Mouse (Mus musculus): Measurements from ENCODE around the gene Ncln. TPM values are rescaled to one million over a fixed set of nuclear protein-coding genes. Genes with fewer than 3 reads are reported as not detected.
A peak's percentile ranks its signal among the peaks of the same experiment; 100 is the strongest.

Ncln gene
- total RNA-seq, 1 experiment from 2014 or later = 52.9 TPM

DNA sequence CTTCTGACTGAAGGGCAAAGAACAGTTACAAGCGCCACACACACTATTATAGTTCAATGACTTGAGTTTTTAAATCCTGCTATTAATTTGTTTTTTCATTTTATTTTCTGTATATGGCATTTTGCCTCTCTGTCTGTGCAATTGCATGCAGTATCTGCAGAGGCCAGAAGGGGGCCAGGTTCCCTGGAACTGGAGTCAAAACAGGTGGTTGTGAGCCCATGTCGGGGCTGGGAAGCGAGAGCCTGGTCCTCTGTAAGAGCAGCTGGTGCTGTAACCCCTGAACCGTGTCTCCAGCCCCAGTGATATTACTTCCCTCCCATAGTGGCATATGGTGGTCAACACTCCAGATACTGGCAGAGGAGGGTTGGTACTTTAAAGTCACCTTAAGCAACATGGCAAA lies 22.4 kb upstream of the Ncln start:
- ATAC-seq (replicated peaks; ENCODE audit: low read depth, poor library complexity, severe bottlenecking) = peak; percentile 34

DNA sequence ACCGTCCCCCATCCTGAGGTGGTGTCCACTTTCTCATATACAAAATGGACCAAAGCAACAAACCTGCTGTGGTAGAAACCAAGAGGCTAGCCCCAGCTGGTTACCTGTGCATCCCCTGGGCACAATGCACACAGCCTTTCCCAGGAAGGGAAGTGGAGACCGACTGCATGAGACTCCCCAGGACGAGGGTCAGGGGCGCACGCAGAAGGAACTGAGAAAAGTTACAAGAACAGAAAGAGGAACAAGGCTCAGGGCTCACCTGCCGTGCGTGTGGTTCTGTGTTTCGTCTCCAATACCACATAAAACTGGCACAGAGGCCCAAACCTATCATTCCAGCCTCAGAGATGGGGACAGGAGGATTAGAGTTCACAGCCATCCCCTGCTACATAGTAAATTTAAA lies 21.0 kb upstream of the Ncln start:
- ATAC-seq (replicated peaks; ENCODE audit: low read depth, poor library complexity, severe bottlenecking) = peak; percentile 23

DNA sequence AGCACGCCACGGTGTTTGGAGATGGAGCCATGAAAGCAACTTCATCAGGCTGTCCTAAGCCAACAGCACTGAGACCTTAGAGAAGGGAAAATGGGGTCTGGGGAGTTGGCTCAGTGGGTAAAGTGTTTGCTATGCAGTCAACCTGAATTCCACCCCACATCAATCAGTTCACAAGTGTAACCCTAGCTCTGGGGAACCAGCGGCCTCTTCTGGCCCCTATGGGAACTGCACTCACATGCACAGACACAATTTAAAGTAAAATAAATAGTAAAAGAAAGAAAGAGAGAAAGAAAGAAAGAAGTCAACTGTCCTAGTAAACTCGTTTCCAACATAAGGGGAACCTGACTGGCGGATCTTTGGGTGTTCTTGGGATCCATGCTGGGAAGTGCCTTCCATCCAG lies 17.6 kb upstream of the Ncln start:
- no peak for ATAC-seq (replicated peaks; ENCODE audit: low read depth, poor library complexity, severe bottlenecking)

DNA sequence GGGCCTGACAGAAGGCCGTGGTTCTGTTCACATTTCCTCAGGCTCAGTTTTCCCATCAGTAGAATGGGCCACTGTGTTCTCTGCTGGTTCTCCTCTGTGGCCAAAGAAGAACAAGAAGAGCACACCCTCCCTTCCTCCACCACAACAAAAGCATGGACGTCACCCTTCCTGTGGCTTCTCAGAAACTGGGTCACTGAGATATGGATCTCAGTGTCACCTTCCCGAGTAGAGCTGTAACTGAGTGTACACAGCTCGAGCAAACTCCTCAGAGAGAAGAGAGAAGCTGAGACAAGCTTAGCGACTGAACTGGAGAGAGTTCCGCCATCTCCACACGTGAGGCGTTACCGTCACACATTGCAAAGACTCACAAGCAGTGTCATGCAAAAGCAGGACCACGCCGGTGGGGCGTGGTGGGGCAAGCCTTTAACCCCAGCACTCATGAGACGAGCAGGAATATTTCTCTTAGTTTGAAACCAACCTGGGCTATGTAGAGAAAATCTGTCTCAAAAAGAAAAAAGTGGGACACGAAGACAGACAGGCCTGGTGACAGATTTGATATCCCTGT lies 14.1 kb upstream of the Ncln start:
- ATAC-seq (replicated peaks; ENCODE audit: low read depth, poor library complexity, severe bottlenecking) = peak; percentile 26; the same call in 1 of the 2 replicates

DNA sequence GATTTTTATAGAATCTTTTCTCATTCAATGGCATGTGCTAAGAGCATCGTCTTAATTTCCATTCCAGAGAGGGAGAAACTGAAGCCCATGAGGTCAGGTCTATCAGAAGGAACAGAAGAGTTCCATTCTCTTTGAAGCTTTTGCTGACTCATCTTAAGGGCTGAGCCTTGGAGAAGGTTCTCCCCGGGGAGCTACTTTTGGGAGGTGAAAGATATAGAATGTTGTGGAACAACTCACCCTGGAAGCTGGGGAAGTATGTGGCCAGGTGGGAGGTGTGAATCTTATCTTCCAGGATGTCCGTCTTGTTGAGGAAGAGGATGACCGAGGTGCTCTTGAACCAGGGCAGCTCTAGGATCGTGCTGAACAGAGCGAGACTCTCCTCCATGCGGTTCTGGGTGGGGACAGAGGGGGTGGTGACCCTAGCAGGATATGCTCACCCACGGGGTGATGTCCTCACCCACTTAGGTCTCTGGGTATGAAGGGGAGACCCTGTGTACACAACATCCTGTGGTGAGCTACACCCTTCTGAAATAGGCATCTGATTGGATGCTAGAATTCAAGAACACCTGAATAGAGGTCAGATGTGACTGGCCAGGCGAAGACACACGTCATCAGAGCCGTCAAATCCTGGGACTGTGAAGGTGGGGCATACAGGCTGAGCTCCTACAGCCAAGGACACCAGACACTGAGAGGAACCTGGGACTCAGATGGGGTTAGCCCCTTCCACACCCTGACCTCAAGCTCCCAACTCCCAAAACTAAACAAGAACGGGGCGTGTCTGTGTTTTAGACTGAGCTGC lies 11.7 kb upstream of the Ncln start:
- no peak for ATAC-seq (replicated peaks; ENCODE audit: low read depth, poor library complexity, severe bottlenecking)

DNA sequence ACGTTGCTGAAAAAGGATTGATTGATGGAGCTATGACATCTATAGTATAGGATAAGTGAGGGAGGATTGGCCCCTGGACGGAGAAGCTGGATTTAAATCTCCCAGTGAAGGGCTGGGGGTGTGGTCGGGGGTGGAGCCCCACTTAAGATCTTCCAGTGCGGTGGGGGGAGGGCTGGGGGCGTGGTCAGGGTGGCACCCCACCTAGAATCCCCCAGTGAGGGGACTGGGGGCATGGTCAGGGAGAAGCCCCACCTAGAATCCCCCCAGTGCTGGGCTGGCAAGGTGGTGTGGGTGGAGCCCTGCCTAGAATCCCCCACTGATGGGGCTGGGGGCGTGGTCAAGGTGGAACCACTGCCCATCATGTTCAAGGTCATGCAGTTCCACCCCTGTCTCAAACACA lies 10.9 kb upstream of the Ncln start:
- no peak for ATAC-seq (replicated peaks; ENCODE audit: low read depth, poor library complexity, severe bottlenecking)

DNA sequence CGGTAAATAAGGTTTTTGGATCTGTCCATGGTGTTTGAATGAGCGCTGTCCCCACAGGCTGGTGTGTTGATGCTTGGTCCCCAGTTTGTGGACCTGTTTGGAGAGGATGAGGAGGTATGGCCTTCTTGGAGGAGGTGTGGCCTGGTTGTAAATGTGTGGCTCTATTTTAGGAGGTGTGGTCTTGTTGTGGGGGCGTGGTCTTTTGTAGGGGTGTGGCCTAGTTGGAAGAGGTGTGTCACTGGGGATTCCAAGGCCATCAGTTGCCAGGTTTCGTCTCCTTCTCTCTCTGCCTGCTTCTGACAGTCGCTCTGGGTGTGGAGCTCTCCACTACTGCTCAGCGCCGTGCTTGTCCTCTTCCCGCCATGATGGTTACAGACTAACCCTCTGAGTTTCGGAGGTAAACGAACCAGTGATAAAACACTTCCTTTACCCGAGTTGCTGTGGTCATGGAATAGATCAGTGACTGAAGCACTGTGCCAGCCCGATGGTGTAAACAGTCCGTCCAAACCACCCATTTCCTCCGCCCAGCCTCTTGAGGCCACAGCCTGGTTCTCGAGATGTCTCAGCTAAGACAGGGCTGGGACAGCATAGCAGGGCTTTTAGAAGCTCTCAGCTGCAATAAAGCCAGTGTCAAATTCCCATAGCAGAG lies 8.9 kb upstream of the Ncln start:
- peak; percentile 10; the same call in 1 of the 2 replicates for ATAC-seq (replicated peaks; ENCODE audit: low read depth, poor library complexity, severe bottlenecking)

DNA sequence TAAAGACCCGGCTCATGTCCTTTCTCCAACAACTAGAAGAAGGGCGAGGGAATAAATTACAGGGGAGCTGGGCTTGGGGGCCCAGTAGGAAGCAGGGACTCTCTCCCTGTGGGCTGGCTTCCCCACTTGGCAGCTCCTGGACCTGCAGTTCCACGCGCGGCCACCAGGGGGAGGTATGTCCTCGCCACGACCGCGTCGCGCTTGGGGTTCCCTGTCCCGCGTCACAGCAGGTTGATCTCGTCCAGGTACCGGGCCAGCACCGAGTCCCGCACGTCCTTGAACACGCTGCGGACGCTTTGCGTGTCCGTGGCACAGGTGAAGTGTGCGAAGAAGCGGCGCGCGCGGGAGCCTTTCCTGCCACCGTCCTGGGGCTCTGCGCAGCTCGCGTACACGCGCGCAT lies 6.5 kb upstream of the Ncln start:
- ATAC-seq (replicated peaks; ENCODE audit: low read depth, poor library complexity, severe bottlenecking) = peak; percentile 45

DNA sequence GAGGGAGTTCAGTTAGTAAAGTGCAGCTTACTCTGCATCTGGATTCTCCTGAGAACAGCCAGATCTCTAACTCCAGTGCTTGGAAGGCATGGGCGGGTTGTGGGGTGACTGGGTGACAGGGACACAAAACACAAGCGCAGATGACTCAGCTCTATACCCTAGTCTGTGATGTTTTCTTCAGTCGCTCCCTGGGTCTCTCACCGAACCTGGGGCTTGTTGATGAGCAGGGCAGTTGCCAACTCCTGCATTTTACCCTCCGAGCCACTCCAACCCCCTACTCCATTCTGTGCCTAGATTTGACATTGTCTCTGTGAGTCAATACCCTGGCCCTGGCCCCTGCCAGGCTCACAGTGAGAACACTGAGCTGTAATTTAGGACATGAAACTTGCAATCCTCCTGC lies 5.7 kb upstream of the Ncln start:
- no peak for ATAC-seq (replicated peaks; ENCODE audit: low read depth, poor library complexity, severe bottlenecking)

DNA sequence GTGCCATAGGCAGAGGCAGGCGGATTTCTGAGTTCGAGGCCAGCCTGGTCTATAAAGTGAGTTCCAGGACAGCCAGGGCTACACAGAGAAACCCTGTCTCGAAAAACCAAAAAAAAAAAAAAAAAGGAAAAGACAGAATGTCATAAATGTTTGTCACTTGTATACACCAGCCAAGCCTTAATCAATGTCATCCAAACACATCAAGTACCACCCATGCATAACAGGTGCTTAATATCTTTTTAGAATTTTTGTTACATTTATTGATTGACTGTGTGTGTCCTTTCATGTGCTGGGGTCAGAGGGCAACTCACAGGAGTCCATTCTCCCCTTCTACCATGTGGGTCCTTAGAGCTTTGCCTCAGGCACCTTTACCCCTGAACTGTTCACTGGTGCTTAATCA lies 3.8 kb upstream of the Ncln start, which contains the start of gene S1pr4:
Gene S1pr4 (minus strand): TSS at position 101 of the 400 bp plus-strand sequence.
- no peak for ATAC-seq (replicated peaks; ENCODE audit: low read depth, poor library complexity, severe bottlenecking)

DNA sequence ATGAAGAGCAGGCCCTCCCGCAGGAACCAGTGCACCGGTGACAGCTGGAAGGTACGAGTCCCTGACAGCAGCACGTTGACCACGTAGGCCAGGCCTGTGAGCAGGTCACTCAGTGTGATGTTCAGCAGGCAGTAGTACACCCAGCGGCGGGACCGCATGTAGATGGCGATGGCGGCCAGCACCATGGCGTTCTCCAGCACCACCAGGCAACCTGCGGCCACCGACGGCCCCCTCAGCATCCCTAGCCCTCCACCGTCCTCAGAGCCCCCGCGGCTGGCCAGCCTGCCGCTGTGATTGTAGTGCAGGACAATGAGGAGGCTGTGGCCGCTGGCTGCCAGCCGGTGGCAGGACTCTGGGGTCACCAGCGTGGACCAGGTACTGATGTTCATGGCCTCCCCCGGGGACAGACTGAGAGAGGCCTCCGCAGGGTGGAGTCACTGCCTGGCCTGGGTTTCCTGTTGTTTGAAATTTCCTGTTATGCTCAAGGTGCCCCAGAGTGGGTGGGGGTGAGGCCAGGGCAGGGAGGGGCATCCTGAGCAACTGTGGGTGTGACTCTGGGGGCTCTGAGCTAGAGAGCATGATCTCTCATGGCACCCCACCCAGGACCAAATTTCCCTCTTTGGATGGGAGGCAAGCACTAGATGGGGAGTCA lies 3.2 kb upstream of the Ncln start:
- peak; percentile 15 for ATAC-seq (replicated peaks; ENCODE audit: low read depth, poor library complexity, severe bottlenecking)

DNA sequence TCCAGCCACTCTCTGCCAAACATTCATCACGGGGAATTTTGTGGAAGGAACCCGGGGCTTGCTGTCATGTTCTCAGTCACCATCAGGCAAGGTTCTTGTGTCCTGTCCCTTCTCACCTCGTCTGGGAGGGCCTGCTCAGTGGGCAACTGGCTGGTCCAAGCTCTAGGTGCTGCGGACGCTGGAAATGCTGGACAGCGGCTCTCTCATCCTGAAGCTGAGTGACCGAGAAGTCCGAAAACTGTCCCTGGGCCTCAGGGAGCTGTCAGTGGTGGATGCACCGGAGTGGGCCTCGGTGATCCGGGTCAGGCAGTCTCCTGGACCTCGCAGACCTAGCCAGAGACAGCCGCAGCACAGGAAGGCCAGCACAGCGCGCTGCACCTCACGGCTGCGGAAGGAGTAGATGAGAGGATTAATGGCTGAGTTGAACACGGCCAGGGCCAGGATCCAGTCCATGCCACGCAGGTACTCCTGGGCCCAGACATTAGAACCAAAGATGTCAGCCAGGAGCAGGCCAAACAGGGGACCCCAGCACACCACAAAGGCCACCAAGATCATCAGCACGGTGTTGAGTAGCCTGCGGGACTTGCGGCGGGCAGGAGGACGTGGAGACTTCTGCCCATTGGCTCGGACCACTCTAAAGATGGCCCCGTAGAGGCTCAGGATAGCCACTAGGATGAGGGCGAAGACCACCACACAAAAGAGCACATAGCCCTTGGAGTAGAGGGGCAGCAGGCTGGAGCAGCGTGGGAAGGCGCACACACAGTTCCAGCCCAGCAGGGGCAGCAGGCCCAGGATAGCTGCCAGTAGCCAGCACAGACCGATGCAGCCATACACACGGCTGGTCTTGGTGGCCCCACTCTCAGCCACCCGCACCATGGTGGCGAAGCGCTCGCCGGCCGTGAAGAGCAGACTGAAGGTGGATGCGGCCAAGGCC lies 2.4 kb upstream of the Ncln start:
- ATAC-seq (replicated peaks; ENCODE audit: low read depth, poor library complexity, severe bottlenecking) = peak; percentile 19

DNA sequence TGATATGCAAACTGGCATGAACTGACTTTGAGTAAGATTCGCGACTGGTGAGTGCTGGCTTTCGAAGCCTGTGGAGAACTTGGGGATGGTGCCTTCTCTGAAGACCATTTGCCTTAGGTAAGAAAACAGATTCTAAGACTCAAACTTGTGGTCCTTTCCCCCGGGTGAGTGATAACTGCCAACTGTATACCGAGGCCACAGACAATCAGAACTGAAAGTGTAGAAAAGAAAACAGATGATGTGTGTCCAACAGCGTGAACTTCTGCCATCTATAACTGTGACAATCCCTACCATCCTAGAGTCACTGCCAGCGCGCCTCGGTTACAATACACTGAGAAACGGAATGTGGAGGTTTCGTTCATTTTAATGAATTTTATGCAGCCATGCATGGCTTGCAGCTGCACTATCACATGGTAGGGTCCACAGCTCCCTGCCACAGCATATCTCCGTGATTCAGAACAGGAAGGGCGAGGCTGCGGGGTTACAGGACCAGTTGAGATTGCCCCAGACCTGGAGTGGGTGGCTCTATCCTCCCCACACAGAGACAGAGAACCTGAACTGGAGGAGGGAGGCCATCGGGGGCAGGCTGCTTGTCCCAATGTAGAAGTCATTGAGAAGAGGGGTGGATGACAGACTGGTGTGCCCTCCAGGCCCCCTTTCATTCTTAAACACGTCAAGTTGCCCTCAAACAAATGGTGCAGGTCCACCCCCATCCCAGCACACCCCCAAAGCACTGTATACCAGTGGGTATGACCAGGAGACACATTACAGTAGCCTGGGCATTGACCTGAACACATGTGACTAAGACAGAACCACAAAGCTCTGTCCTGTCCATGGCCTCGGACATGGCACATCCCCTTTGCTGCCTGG lies 1.4 kb upstream of the Ncln start:
- ATAC-seq (replicated peaks; ENCODE audit: low read depth, poor library complexity, severe bottlenecking) = peak; percentile 36

DNA sequence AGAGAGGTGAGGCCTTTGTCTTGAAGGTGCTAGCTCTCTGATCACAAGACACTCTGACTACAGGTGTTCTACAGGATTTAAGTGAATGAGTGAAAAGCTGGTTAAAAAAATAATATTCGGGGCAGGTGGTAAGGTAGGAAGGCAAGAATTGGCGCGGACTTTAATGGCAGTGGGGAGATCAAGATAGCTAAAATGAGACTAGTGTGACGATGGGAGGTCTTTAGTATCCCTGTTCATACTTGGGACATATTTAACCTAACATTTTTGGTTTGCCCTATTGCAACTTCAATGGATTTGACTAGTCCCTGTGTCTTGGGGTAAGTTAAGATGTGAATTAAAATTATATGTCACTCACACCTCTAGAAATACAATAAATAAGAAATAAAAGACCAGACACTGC lies 777 bp upstream of the Ncln start:
- no peak for ATAC-seq (replicated peaks; ENCODE audit: low read depth, poor library complexity, severe bottlenecking)

DNA sequence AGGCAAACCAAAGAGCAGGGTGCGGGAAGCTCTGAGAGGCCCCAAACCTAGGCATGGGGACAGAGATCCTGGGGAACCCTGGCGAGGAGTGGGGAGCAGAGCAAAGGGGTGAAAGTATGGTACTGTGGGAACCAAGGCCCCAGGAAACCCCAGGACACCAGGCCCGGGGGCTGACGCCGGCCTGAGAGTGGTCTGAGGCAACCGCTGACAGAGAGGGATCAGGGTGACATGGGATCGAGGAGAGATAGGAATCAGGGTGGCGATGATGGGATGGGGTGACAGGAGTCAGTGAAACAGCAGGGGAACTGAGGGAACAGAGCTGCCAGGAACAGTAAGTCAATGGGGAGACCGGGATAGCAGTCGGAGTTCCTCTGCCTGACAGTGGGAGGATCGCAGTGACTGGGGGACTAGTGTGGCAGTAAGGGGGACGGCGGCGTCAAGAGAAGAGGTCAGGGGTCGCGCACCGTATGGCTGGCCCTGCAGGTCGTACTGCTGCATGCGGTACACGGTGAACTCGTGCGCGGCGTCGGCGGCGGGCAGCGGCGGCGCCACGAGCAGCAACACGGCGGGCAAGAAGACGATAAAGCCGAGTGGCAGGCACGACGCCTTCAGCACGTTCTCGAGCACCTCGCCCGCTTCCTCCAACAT lies 452 bp downstream of the Ncln start:
- no peak for ATAC-seq (replicated peaks; ENCODE audit: low read depth, poor library complexity, severe bottlenecking)

DNA sequence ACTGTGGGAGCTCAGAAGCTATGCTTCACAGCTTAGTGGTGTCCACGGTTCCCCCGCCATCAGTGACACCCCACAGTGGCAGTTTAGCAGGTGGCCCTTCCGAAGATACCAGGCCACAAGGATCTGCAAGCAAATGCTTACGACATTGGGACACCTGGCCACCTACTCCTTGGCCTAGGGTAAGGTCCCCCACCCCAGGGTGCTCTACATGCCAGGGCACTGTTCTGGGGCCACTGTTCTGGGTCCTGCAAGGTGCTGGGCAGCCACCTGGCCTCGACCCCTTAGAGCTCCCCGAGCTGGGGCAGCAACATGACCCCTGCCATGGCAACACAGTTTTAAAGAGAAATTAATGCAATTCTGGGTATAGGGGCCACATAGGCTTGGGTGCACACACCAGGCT lies 1.0 kb downstream of the Ncln start:
- no peak for ATAC-seq (replicated peaks; ENCODE audit: low read depth, poor library complexity, severe bottlenecking)

DNA sequence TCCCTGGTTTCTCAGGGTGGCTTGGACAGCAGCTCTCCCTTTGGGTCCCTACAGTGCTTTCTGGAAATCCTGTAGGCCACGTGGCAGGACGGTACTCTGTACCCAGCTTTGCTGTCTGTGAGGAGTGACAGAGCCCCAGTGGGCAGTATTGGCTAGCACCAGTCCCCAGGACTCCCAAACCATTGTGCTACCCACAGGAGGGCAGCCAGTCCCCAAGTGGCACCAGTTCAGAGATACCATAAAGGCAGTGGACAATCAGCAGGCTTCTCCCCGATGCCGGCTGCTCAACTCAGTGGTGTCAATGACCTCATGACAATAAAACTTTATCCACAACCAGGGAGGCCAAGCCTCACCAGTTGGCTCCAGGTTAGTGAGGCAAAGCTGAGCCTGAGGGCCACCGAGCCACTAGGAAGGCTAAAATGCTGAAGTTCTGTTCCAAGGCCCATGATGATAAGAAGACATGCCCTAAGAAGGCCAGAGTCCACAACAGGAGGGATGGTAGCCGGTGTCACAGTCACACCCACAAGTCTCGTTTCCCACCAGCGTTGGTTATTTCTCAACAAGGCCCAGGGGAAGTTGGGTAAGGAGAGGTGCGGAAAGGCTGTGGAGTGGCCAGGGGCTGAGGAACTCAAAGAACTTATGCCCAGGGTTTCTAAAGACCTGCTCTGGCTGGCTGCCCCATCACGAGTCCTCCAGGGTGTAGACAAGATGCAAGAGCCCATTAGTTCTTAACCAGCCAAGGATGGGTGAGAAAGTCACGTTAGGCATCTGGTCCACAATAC lies 1.7 kb downstream of the Ncln start:
- ATAC-seq (replicated peaks; ENCODE audit: low read depth, poor library complexity, severe bottlenecking) = no peak

All from common myeloid progenitor, adult 5-6 weeks (primary cell).